Mouse (Mus musculus) cerebellum, adult 2 months (tissue): Measurements from ENCODE around the gene Ccin. TPM values are rescaled to one million over a fixed set of nuclear protein-coding genes. Genes with fewer than 3 reads are reported as not detected.

Experiments used
- DNase-seq, 2 experiments: peaks; one replicate each; pipeline ENCODE4 v3.0.0; 2021
- H3K27ac ChIP-seq: fragments of 200-500 bp; 2 replicates; pipeline ENCODE4 v1.5.1; 2012; ENCODE audit warnings: low read length, control low read depth, inconsistent platforms; ENCODE audit not compliant: insufficient read depth
- H3K27me3 ChIP-seq: fragments of 200-500 bp; 2 replicates; pipeline ENCODE4 v1.6.1; 2012; ENCODE audit warnings: inconsistent platforms, mild to moderate bottlenecking, low read length, moderate library complexity; ENCODE audit not compliant: control insufficient read depth, insufficient read depth
- H3K4me1 ChIP-seq: fragments of 200-500 bp; 2 replicates; pipeline ENCODE4 v1.6.1; 2011; ENCODE audit warnings: low read length; ENCODE audit not compliant: control insufficient read depth, insufficient read depth
- H3K4me3 ChIP-seq: fragments of 200-500 bp; replicated peaks from 2 replicates; pipeline ENCODE3; 2011; ENCODE audit warnings: mild to moderate bottlenecking, low read depth, low read length, control low read depth; ENCODE audit not compliant: insufficient read depth
- CTCF ChIP-seq: fragments of 200-500 bp; IDR thresholded peaks from 2 replicates; pipeline ENCODE4 v1.5.1; 2011; ENCODE audit warnings: low read depth, mild to moderate bottlenecking, control low read depth, low read length, moderate library complexity, borderline replicate concordance; ENCODE audit not compliant: insufficient read depth
- POLR2A ChIP-seq: fragments of 200-500 bp; IDR thresholded peaks from 2 replicates; pipeline ENCODE4 v1.6.1; 2011; ENCODE audit warnings: low read length, control low read depth, borderline replicate concordance; ENCODE audit not compliant: insufficient read depth
- WGBS: fragments of 180-500 bp; shearing (Covaris S2); methylation state at CpG from one replicate; pipeline ENCODE4 v1.1.7; 2018; 5-methylcytosine and 5-hydroxymethylcytosine counted together
- polyA plus RNA-seq: library from polyadenylated mRNA; depleted of rRNA; stranded (reverse); fragments of >200 nt; gene quantifications from 2 replicates; pipeline ENCODE4 v1.2.3, GENCODE M21; 2012

Gene Ccin
- polyA plus RNA-seq, 1 experiment = not detected

DNA sequence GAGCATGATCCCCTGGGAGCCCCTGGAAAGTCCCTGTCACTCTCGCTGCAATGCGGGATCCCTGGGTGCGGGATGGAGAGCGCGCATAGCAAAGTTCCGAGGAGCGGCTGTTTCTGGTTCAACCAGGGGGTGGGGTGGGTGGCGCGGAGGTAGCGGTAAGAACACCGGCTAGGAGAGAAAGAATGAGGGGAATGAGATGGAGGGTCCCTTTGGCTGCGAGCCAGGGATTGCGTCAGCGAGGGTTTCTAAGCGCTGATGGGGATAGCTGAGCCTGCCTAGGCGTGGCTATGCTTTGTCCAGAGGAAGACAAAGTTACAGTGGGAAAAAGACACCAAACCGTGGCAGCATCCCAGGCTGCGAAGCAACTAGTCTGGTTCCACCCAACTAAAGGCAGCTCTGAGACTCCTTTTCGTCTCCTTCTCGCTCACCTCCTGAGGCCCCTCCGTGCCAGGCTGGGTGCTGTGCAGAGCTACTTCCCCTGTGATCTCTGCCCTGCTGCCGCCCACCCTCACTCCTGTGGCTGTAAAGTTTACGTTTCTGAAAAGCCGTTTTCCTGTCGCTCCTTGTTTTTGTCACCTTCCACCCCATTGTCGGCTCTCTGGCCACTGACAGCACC lies 25.3 kb upstream of the Ccin start:
- Histone ChIP-seq H3K4me1 (no peaks in the 10 kb centered on the region), H3K27ac (no peak overlapping the region), H3K27me3 (peaks cover 1% of the 10 kb centered on the region; the same call in 1 of the 2 replicates), H3K4me3 (no peak overlapping the region)
- TF ChIP-seq CTCF (no peak), POLR2A (no peak)
- WGBS = under 1% methylated on average over 26 of the region's 26 CpGs
- no peak for DNase-seq

DNA sequence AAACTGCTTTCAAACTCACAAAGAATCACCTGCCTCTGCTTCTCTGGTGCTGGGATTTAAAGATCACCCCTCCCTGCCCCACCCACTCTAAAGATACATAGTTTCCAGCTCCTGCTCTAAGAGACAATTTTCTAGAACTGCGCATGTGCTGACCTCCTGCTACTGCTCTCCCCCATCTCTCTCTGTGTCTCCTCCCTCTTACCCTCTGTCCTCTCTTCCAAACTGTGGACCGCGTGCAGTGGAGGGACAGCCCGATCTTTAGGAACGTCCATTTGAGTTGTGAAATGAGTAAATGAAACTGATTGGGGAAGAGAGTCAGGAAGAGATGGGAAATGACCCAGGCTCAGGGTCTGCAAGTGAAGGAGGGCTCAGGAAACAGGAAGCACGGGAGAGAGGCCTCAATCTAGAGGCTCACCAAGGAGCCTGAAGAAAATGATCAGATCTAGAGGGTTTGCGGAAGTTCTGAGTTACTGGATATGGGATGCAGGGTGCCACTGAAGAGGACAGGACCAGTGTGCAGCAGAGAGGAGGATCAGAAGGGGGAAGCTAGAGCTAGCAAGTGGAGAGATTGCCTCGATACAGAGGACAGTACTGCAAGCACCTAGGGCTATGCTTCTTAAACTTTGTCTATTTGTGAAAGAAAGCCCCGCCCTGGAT lies 23.6 kb upstream of the Ccin start:
- DNase-seq = no peak
- H3K27ac ChIP-seq = no peak overlapping the region
- H3K27me3 ChIP-seq = peaks cover 1% of the 10 kb centered on the region; the same call in 1 of the 2 replicates
- WGBS = 72% methylated on average over 9 of the region's 9 CpGs
- H3K4me3 ChIP-seq = no peak overlapping the region
- H3K4me1 ChIP-seq = no peaks in the 10 kb centered on the region
- TF ChIP-seq POLR2A (no peak), CTCF (no peak)

DNA sequence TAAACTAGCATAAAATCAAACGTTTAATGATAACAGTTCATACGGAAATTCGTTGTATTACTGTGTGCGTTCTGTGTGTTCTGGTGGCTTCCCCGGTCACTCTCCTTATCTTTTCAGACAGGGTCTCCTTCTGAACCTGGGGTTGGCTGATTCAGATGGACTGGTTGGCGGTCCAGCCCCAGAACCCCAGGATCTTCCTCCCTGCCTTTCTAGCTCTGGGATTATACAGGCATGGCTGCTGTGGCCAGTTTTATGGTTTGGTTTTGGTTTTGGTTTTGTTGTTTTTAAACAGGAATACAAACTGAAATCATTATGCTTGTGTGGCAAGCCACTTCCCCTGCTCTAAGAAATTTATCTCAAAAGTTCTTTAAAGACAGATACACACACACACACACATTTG lies 23.1 kb upstream of the Ccin start:
- Histone ChIP-seq H3K4me1 (no peaks in the 10 kb centered on the region), H3K27me3 (peaks cover 1% of the 10 kb centered on the region; the same call in 1 of the 2 replicates), H3K27ac (no peak overlapping the region), H3K4me3 (no peak overlapping the region)
- TF ChIP-seq CTCF (no peak), POLR2A (no peak)
- no peak for DNase-seq
- 88% methylated on average over 6 of the region's 6 CpGs for WGBS

DNA sequence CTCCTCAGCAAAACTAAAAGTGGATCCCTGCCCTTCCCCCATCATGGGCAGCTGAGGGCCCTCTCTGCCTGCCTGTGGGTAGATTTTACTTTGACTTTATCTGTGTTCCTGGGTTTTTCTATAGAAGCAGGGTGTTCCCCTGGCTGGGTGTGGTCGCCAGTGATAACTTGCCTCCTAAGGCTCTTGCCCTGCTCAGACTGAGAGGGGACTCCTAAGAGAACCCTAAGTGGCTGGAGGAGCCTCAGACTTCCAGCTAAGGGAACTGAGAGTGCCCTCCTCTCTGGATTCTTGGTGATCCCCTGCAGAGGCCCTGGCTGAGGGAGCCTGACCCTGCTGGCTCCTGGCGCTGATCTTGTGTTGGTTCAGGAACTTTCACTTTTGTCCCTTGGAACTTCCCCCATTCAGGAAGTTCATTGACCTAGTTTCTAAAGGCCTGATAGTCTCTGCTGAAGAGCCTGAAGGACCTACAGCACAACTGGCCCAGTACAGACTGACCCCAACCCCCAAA lies 18.9 kb upstream of the Ccin start:
- WGBS = 66% methylated on average over 2 of the region's 2 CpGs
- Histone ChIP-seq H3K27me3 (no peaks in the 10 kb centered on the region), H3K4me1 (no peaks in the 10 kb centered on the region), H3K27ac (no peak overlapping the region), H3K4me3 (no peak overlapping the region)
- peak in 1 of 2 experiments; percentile 16 for DNase-seq
- TF ChIP-seq CTCF (no peak), POLR2A (no peak)

DNA sequence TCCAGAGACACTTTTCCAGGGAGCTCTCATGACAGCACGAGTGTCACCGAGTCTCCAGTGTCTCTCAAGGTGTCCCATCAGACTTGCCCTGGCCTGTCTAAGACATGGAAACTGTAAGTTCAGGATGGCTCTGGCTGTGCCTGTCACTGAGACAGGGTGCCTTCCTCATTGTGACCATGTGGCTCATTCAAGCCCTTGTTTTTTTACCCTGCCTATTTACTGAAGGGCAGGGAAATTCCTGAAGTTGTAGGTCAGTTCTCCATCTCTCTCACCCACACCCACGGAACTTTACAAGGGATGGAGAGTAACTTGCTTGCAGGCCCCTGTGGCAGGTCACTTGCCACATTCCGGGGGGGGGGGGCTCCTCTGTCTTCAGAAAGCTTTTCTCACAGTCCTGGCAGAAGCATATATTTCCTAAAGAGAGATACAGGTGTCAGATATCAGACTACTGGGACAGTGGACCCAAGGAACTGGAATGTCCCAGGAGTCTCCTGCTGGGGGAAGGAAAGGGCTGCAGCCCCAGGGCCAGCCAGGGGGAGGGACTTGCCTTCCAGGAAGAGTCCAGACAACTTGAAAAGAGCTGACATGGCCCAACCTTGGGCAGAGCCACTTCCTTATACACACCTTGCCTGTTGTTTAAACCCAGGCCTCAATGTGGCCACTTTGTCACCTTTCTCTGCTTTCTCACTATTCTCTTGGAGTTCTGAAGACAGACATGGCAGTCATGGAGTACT lies 18.2 kb upstream of the Ccin start:
- no peak for TF ChIP-seq POLR2A
- TF ChIP-seq CTCF = no peak
- H3K4me1 ChIP-seq = no peaks in the 10 kb centered on the region

DNA sequence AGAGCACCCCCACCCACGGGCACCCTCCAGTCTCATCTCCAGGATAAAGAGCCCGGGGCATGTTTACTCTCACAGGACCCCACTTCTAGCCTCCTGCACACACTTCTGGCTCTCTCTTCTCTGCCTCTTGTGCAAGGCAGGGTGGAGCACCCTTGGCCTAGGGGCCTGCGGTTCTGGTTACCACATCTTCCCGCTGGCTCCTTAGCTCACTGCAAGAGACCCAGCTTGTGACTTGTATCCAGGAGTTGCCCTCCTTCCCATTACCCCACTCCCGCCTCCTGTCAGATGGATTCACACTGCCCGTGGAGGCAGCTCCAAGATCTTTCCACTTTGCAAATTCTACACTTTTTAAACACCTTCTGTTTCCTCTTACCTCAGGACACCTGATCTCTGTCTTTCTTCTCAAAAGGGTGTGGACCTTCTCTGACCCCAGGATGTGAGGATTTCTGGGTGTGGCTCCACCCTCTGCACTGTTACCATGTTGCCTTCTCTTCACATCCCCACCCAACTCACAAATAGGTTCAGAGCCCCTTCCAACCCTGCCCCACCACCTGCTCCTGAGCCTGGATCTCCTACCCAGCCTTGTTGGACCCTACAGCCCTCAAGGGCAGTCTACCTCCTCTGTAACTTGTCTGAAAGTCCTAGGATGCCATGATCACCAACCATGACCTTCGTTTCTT lies 17.3 kb upstream of the Ccin start:
- Histone ChIP-seq H3K4me1 (no peaks in the 10 kb centered on the region), H3K4me3 (no peak overlapping the region), H3K27me3 (no peaks in the 10 kb centered on the region), H3K27ac (no peak overlapping the region)
- DNase-seq = no peak
- no peak for TF ChIP-seq CTCF
- TF ChIP-seq POLR2A = no peak
- 82% methylated on average over 7 of the region's 7 CpGs for WGBS

More for the DNA sequence above, 18.2 kb upstream of the Ccin start:
- no peak overlapping the region for H3K4me3 ChIP-seq
- H3K27ac ChIP-seq = no peak overlapping the region
- WGBS = 49% methylated on average over 4 of the region's 4 CpGs
- no peak for DNase-seq
- H3K27me3 ChIP-seq = no peaks in the 10 kb centered on the region

DNA sequence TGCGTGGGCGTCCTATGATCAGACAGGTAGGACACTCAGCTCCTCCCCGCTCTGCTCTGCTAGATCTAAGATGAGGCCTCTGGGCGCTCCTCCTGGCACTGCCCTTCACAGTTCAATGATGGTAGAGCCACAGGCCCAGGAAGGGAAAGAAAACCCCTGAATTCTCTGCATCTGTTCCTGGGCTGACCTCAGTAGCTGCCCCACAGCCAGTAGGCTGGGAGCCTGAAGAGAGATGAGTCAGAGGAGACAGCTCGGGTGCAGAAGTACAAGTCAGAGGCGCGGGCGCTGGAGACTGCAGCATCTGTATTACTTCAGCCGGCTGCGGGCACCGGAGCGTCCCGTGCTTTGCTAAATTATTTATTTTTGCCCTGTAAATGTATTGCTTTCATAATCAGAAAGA lies 14.6 kb upstream of the Ccin start:
- H3K27me3 ChIP-seq = no peaks in the 10 kb centered on the region
- no peak overlapping the region for H3K4me3 ChIP-seq
- DNase-seq = peak; percentile 55 to 68
- no peak overlapping the region for H3K27ac ChIP-seq
- TF ChIP-seq CTCF (no peak), POLR2A (no peak)
- WGBS = 73% methylated on average over 13 of the region's 13 CpGs
- no peaks in the 10 kb centered on the region for H3K4me1 ChIP-seq
